Mouse (Mus musculus) lung, postnatal 36 days (tissue): ENCODE measurements at regions not wholly inside any gene's neighbourhood (a gene's known extent, or its start where the extent isn't known, plus 50 kb on each side); places are given as distances from the start of the nearest gene placed in this dataset.

Source experiments
- DNase-seq: peaks from one replicate; pipeline ENCODE4 v3.0.0; 2022; ENCODE audit warnings: mixed read lengths

- no peak for DNase-seq
These were observed 64.0 kb upstream of the Lmo2 start for GRCm38 (mm10) chr2:103893805-103894204.

GRCm38 (mm10) chr2:103894981-103895676, 62.7 kb upstream of the Lmo2 start:
- peak; percentile 47 for DNase-seq

- no peak for DNase-seq
These were observed 61.6 kb upstream of the Lmo2 start for GRCm38 (mm10) chr2:103896160-103896559.

- DNase-seq, result no peak
These were observed 61.0 kb upstream of the Lmo2 start for GRCm38 (mm10) chr2:103896814-103897213.

- DNase-seq, result peak; percentile 58
These were observed 58.1 kb upstream of the Lmo2 start for GRCm38 (mm10) chr2:103899713-103900112.

- DNase-seq, result peak; percentile 74
These were observed 57.4 kb upstream of the Lmo2 start for GRCm38 (mm10) chr2:103900384-103900783.

GRCm38 (mm10) chr2:103901457-103901856, 56.3 kb upstream of the Lmo2 start:
- DNase-seq, result peak; percentile 71

GRCm38 (mm10) chr2:103902777-103903176, 55.0 kb upstream of the Lmo2 start:
- DNase-seq, result no peak

GRCm38 (mm10) chr2:103905681-103906080, 52.1 kb upstream of the Lmo2 start:
- no peak for DNase-seq

GRCm38 (mm10) chr2:103906581-103907184, 51.1 kb upstream of the Lmo2 start:
- peak; percentile 51 for DNase-seq
